Mouse (Mus musculus) olfactory bulb, adult 2 months (tissue): Measurements from ENCODE around the gene Ptn.

Experiments
- CTCF ChIP-seq: fragments of 200-500 bp; IDR thresholded peaks from 2 replicates; pipeline ENCODE4 v1.5.1; 2012; ENCODE audit warnings: low read depth, mild to moderate bottlenecking, low read length, moderate library complexity; ENCODE audit not compliant: insufficient read depth
- POLR2A ChIP-seq: fragments of 200-500 bp; IDR thresholded peaks from 2 replicates; pipeline ENCODE4 v1.6.1; 2012; ENCODE audit warnings: mild to moderate bottlenecking, low read depth, low read length, moderate library complexity; ENCODE audit not compliant: insufficient read depth

DNA sequence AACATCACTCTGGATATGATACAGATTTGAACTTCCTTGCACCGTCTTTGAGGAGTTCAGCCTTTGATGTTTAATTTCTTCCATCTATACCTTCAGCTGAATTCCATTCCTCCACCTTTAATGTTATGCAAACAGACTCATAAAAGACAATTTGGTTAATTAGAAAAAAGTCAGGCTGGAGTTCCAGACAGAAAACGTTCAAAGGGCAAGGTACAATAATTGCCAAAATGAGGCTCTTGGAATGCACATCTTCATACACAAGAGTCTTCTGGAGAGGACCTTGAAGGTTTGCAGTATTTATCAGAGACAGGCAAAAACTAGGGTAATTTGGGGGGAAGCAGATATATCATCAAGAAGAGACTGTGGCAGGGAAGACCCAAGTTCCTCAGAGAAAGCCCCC, 37.5 kb downstream of the Ptn start:
- no peak for TF ChIP-seq CTCF
- no peak for TF ChIP-seq POLR2A
